Mouse (Mus musculus) bone marrow, adult 2 months (tissue): ENCODE measurements around the gene Fgf14.

Experiments used
- CTCF ChIP-seq: fragments of 200-500 bp; IDR thresholded peaks from 2 replicates; pipeline ENCODE4 v1.5.1; 2011; ENCODE audit warnings: low read length, control low read depth; ENCODE audit not compliant: control insufficient read depth, insufficient read depth
- POLR2A ChIP-seq: fragments of 200-500 bp; IDR thresholded peaks from 2 replicates; pipeline ENCODE4 v1.6.1; 2011; ENCODE audit warnings: low read depth, mild to moderate bottlenecking, control low read depth, low read length, borderline replicate concordance; ENCODE audit not compliant: control insufficient read depth

GRCm38 (mm10) chr14:124180265-124180664, 496.7 kb downstream of the Fgf14 start:
- TF ChIP-seq POLR2A, result no peak
- no peak for TF ChIP-seq CTCF
